Mouse (Mus musculus): Measurements from ENCODE around the gene Spats2l.

Spats2l gene

GRCm38 (mm10) chr1:57824966-57825759 is 51.2 kb downstream of the Spats2l start:
- DNase-seq (ENCODE audit: extremely low read depth, low read depth, low spot score), result no peak

- no peak for DNase-seq (ENCODE audit: extremely low read depth, low read depth, low spot score)
These were observed 52.3 kb downstream of the Spats2l start for GRCm38 (mm10) chr1:57826245-57826644.

- no peak for DNase-seq (ENCODE audit: extremely low read depth, low read depth, low spot score)
These were observed 59.2 kb downstream of the Spats2l start for GRCm38 (mm10) chr1:57833145-57833544.

GRCm38 (mm10) chr1:57835128-57835527 is 61.2 kb downstream of the Spats2l start:
- DNase-seq (ENCODE audit: extremely low read depth, low read depth, low spot score), result no peak

- DNase-seq (ENCODE audit: extremely low read depth, low read depth, low spot score), result no peak
These were observed 62.8 kb downstream of the Spats2l start for GRCm38 (mm10) chr1:57836686-57837317.

- DNase-seq (ENCODE audit: extremely low read depth, low read depth, low spot score), result no peak
These were observed 65.9 kb downstream of the Spats2l start for GRCm38 (mm10) chr1:57839863-57840262.

- no peak for DNase-seq (ENCODE audit: extremely low read depth, low read depth, low spot score)
These were observed 71.2 kb downstream of the Spats2l start for GRCm38 (mm10) chr1:57845054-57845722.

- DNase-seq (ENCODE audit: extremely low read depth, low read depth, low spot score), result no peak
These were observed 73.1 kb downstream of the Spats2l start for GRCm38 (mm10) chr1:57846856-57847698.

GRCm38 (mm10) chr1:57849087-57849486 is 75.1 kb downstream of the Spats2l start:
- no peak for DNase-seq (ENCODE audit: extremely low read depth, low read depth, low spot score)

- no peak for DNase-seq (ENCODE audit: extremely low read depth, low read depth, low spot score)
These were observed 76.0 kb downstream of the Spats2l start for GRCm38 (mm10) chr1:57849916-57850315.

GRCm38 (mm10) chr1:57851871-57852270 is 77.9 kb downstream of the Spats2l start:
- no peak for DNase-seq (ENCODE audit: extremely low read depth, low read depth, low spot score)

GRCm38 (mm10) chr1:57852562-57853271 is 78.8 kb downstream of the Spats2l start:
- DNase-seq (ENCODE audit: extremely low read depth, low read depth, low spot score), result no peak

- DNase-seq (ENCODE audit: extremely low read depth, low read depth, low spot score), result no peak
These were observed 83.8 kb downstream of the Spats2l start for GRCm38 (mm10) chr1:57857799-57858198.

- DNase-seq (ENCODE audit: extremely low read depth, low read depth, low spot score), result no peak
These were observed 88.1 kb downstream of the Spats2l start for GRCm38 (mm10) chr1:57862024-57862423.

- DNase-seq (ENCODE audit: extremely low read depth, low read depth, low spot score), result no peak
These were observed 94.7 kb downstream of the Spats2l start for GRCm38 (mm10) chr1:57868651-57869050.

GRCm38 (mm10) chr1:57872006-57872405 is 98.0 kb downstream of the Spats2l start:
- DNase-seq (ENCODE audit: extremely low read depth, low read depth, low spot score), result no peak

- DNase-seq (ENCODE audit: extremely low read depth, low read depth, low spot score), result no peak
These were observed 100.0 kb downstream of the Spats2l start for GRCm38 (mm10) chr1:57873996-57874395.

- no peak for DNase-seq (ENCODE audit: extremely low read depth, low read depth, low spot score)
These were observed 101.1 kb downstream of the Spats2l start for GRCm38 (mm10) chr1:57875109-57875508.

GRCm38 (mm10) chr1:57875512-57875911 is 101.5 kb downstream of the Spats2l start:
- no peak for DNase-seq (ENCODE audit: extremely low read depth, low read depth, low spot score)

GRCm38 (mm10) chr1:57878957-57879356 is 105.0 kb downstream of the Spats2l start:
- no peak for DNase-seq (ENCODE audit: extremely low read depth, low read depth, low spot score)
